Comparison of ENCODE assay signal across 19 mouse cellular contexts in the genomic region with DNA sequence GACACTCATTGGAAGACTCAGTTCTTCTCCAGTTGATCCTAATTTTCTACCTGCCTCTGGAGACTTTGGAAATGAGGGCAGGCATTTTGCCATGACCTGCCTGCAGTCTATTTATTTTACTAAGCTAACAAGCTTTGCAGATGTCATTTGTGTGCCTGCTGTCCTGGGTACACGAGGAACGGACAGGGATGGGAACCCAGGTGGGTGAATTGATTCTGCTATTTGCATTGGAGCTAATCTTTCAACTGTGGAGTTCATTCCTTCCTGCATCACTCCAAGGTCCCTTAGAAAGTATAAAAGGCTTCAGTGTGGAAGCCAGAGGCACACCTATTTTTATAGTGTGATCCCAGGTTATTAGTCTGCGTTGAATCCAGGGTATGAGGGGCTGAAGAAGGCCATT.
DNase-seq lines count a peak whose midpoint lies in the region; ATAC-seq and TF ChIP-seq lines count a peak whose summit lies in the region.
"Had no signal": no experiment of that assay in that cellular context is flagged by ENCODE, and none has a peak within 500 bp of the region (broad histone marks: within the 10 kb centered on the region; RNA-seq: fewer than 3 reads in every experiment).

No protein-coding gene starts in this region.

- H3K4me1 ChIP-seq in liver, adult 2 months (ENCODE audit: control insufficient read depth, insufficient read depth, low read length), result peaks cover 2% of the 10 kb centered on the region; the same call in 1 of the 2 replicates
- H3K4me1 ChIP-seq in midbrain, embryonic 11.5 days (ENCODE audit: control insufficient read depth, insufficient read depth, low read length), result no peaks in the 10 kb centered on the region
- peaks cover 13% of the 10 kb centered on the region; the same call in 1 of the 2 replicates for H3K4me1 ChIP-seq in midbrain, embryonic 15.5 days

- H3K9ac ChIP-seq in liver, adult 2 months (ENCODE audit: low read depth, low read length), result no peak overlapping the region
- no peak overlapping the region for H3K9ac ChIP-seq in midbrain, embryonic 11.5 days (ENCODE audit: low read length)
- no peak overlapping the region for H3K9ac ChIP-seq in midbrain, embryonic 15.5 days
- H3K9ac ChIP-seq: forebrain, embryonic 13.5 days; hindbrain, embryonic 12.5 days; hindbrain, embryonic 15.5 days had no signal

- H3K9me3 ChIP-seq in midbrain, embryonic 11.5 days (ENCODE audit: control insufficient read depth, low read length), result no peaks in the 10 kb centered on the region
- H3K9me3 ChIP-seq in midbrain, embryonic 15.5 days, result no peaks in the 10 kb centered on the region
- H3K9me3 ChIP-seq: forebrain, embryonic 10.5 days; forebrain, embryonic 13.5 days; hindbrain, embryonic 12.5 days; hindbrain, embryonic 15.5 days had no signal

- no peak overlapping the region for H3K4me2 ChIP-seq in midbrain, embryonic 11.5 days
- H3K4me2 ChIP-seq in midbrain, embryonic 15.5 days, result no peak overlapping the region
- H3K4me2 ChIP-seq: forebrain, embryonic 13.5 days; heart, embryonic 11.5 days; hindbrain, embryonic 12.5 days; hindbrain, embryonic 15.5 days had no signal

- H3K27me3 ChIP-seq in liver, adult 2 months (ENCODE audit: control insufficient read depth, insufficient read depth, low read length), result peaks cover 3% of the 10 kb centered on the region; the same call in 1 of the 2 replicates
- no peaks in the 10 kb centered on the region for H3K27me3 ChIP-seq in midbrain, embryonic 11.5 days (ENCODE audit: control insufficient read depth, insufficient read depth, low read length)
- no peaks in the 10 kb centered on the region for H3K27me3 ChIP-seq in midbrain, embryonic 15.5 days (replicated peaks)
- H3K27me3 ChIP-seq: forebrain, embryonic 13.5 days; hindbrain, embryonic 15.5 days had no signal

- no peaks in the 10 kb centered on the region for H3K36me3 ChIP-seq in liver, adult 2 months (ENCODE audit: control insufficient read depth, insufficient read depth, low read length)
- no peaks in the 10 kb centered on the region for H3K36me3 ChIP-seq in midbrain, embryonic 11.5 days (ENCODE audit: control insufficient read depth, insufficient read depth, low read length)
- no peaks in the 10 kb centered on the region for H3K36me3 ChIP-seq in midbrain, embryonic 15.5 days (replicated peaks)
- H3K36me3 ChIP-seq: forebrain, embryonic 10.5 days; hindbrain, embryonic 12.5 days; hindbrain, embryonic 15.5 days had no signal

- TF ChIP-seq POLR2A in liver, adult 2 months (IDR thresholded peaks at IDR 0.05; ENCODE audit: extremely low read depth, insufficient read depth, low read length), result no peak

- 24% methylated on average over 3 of the region's 3 CpGs for WGBS in liver, adult 2 months
- WGBS in midbrain, embryonic 11.5 days, result 70% methylated on average over 3 of the region's 3 CpGs
- WGBS in midbrain, embryonic 15.5 days, result 66% methylated on average over 3 of the region's 3 CpGs

- no peak for TF ChIP-seq CTCF in liver, adult 2 months (IDR thresholded peaks at IDR 0.05; ENCODE audit: low read depth, low read length)

- no peaks in the 10 kb centered on the region for H3K79me2 ChIP-seq in liver, adult 2 months (ENCODE audit: control insufficient read depth, insufficient read depth, low read length)

- DNase-seq in cerebellum, adult 9-10 months, result peak; percentile 16
- no peak for DNase-seq in cerebellum, postnatal 36 days
- DNase-seq in liver, adult 2 months (ENCODE audit: extremely low read depth, low read depth, low spot score), result peak; percentile 57
- DNase-seq in liver, result no peak
- DNase-seq in midbrain, embryonic 11.5 days (ENCODE audit: low spot score, missing footprints), result peak; percentile 53
- DNase-seq in heart, adult 18-20 months, result no peak
- DNase-seq: adrenal gland, adult 2 months; adrenal gland, postnatal 14 days; gastrocnemius, postnatal 10 days; gastrocnemius, postnatal 36 days had no signal

- no peak for ATAC-seq in midbrain, embryonic 11.5 days (ENCODE audit: low FRiP score)
- no peak for ATAC-seq in midbrain, embryonic 15.5 days (replicated peaks)
- ATAC-seq: CD4-positive, CD25-positive, alpha-beta regulatory T cell, adult 4 months; forebrain, embryonic 13.5 days; forebrain, embryonic 16.5 days; intestine, postnatal 0 days had no signal

- no peak overlapping the region for H3K27ac ChIP-seq in liver, adult 2 months (replicated peaks; ENCODE audit: insufficient read depth, low read depth, low read length)
- H3K27ac ChIP-seq in midbrain, embryonic 11.5 days (ENCODE audit: low read depth, low read length), result no peak overlapping the region
- no peak overlapping the region for H3K27ac ChIP-seq in midbrain, embryonic 15.5 days
- H3K27ac ChIP-seq: forebrain, embryonic 10.5 days; forebrain, embryonic 13.5 days; hindbrain, embryonic 12.5 days; hindbrain, embryonic 15.5 days had no signal

- H3K4me3 ChIP-seq in liver, adult 2 months (ENCODE audit: insufficient read depth, low read depth, low read length), result no peak overlapping the region
- H3K4me3 ChIP-seq in midbrain, embryonic 11.5 days (ENCODE audit: low read depth, low read length), result no peak overlapping the region
- no peak overlapping the region for H3K4me3 ChIP-seq in midbrain, embryonic 15.5 days
- H3K4me3 ChIP-seq: forebrain, embryonic 10.5 days; forebrain, embryonic 13.5 days; hindbrain, embryonic 12.5 days; hindbrain, embryonic 15.5 days had no signal

Comparison
In these comparisons a context has a peak if more than half of its experiments do, and no peak if none do; other contexts are left out.
1. DNase-seq: peak in cerebellum, adult 9-10 months (single experiment), liver, adult 2 months (single experiment) and midbrain, embryonic 11.5 days (single experiment); none in cerebellum, postnatal 36 days (0 of 2), liver (single experiment) and heart, adult 18-20 months (0 of 2).